Mouse (Mus musculus) left cerebral cortex, adult 9 months (tissue): ENCODE measurements around the gene Car11.
"Not testable (repeated sequence)": the region's sequence is repeated elsewhere in the genome, so short reads cannot be mapped to it uniquely, and the experiment has no call there.

ENCODE experiments used
- DNase-seq, 2 experiments: peaks; one replicate each; pipeline ENCODE4 v3.0.0; 2022; ENCODE audit warnings: low spot score in 2 of 2

Car11 gene

DNA sequence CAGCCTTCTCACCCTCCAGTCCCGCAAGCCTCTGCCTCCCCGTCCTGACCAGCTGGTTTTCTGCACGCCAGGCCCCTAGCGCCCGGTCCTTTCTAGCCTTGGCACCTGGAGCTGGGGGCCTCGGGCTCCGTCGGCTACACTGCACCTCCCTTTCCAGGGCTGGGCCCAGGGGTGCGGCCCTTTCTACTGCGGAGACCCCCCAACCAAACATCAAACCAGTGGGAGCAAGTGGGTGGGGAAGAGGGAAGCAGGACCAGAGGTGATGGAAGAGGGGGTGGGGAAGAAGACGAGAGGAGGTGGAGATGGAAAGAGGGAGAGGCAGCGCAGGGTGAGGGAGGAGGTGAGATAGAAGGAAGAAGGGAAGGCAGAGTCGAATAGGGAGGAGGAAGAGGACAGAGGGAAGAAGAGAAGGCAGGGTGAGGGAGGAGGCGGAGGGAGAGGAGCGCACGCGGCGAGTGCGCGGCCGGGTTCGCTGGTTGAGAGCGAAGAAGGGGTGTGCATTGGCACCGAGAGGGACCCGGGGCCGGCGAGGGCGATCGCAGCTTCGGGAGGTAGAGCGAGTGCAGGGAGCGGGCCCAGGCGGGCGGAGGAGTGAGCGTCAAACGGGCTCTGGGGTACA, at the start of gene Car11:
Car11 (plus strand) TSS at position 321 of the 619 bp plus-strand sequence.
- DNase-seq: peak in 1 of 2 experiments; percentile 58

DNA sequence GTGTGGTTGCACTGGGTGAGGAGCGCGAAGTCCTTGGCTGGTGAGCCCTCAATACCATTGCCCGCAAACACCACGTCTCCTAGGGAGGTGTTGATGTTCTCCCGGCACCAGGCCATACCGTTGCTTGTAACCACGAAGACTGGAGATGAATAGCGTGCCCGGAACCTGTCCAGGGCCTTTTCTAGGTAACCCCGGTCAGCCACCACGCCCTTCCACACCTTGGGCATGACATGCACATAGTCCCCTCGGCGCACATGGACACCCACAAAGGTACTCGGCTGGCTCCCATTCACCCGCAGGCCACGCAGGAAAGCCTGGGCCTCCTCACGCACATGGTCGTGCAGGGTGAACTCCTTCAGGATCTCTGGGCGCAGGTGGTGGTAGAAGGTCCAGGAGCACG, 49.2 kb upstream of the Car11 start:
- not testable (repeated sequence) for DNase-seq

DNA sequence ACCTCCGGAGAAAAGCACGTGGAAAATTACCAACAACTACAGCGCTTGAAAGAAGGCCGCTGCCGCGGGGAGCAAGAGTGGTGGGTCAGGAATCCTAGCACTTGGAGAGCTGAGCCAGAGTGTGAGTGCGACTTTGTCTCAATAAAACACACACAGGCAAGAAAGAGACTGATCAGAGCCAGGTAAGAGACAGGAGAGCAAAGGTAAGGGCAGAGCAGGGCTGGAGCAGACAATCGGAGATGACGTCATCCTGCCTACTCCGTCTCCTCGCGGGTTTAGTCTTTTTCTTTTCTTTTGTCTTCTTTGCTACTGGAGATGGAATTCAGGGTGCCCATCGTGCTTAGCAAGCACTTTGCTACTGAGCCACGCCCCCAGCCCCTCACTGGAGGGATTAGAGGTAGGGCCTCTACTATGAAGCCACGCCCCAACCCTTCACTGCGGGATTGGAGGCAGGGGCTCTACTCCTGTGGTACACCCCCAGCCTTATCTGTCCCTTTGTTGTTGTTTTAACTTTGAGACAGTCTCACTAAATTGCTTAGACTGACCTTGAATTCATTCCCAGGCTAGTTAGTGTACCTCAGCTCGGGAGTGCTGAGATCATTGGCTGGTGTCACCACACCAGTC, 45.1 kb upstream of the Car11 start:
- DNase-seq: no peak

DNA sequence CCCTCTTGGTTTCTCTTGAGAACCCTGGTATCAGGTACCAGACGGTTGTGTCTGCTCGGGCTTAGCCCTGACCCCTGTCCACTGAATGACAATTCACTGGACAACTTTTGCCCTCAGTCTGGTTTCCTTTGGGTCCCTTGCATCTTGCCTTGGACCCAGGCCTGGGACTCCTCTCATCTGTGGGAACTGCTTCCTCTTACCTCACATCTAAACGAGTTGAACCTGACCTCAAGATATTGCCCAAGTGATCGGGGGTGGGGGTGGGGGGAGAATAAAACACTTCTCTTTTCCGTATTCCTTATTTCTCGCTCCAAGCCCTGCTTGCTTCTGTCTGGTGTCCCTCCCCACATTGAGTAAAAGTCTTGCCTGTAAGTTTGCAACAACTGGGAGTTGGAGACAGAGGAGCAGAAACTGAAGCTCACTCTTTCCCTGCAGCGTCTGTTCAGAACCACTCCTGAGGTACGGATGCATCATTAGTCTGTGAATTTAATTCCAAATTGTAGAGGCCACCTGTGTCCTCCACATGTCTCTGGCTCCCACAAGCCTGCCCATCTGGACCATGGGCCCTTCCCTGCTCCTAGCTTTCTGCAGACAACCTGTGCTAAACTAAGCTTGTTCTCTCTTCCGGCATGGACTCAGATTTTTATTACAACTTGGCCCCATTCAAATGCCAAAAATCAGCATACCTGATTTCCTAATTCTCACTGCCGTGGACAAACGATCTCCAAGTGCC, 38.7 kb upstream of the Car11 start:
- no peak for DNase-seq

DNA sequence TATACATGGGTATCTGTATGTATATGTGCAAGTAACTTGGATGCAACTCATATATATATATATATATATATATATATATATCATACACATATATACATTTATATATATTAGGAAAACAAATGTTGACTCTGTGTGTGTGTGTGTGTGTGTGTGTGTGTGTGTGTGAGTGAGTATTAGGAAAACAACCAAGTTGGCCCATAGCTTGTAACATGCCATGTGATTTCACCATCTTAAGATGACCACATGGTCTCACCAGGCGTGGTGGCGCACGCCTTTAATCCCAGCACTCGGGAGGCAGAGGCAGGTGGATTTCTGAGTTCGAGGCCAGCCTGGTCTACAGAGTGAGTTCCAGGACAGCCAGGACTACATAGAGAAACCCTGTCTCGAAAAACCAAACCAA, 37.9 kb upstream of the Car11 start:
- DNase-seq: not testable (repeated sequence)

DNA sequence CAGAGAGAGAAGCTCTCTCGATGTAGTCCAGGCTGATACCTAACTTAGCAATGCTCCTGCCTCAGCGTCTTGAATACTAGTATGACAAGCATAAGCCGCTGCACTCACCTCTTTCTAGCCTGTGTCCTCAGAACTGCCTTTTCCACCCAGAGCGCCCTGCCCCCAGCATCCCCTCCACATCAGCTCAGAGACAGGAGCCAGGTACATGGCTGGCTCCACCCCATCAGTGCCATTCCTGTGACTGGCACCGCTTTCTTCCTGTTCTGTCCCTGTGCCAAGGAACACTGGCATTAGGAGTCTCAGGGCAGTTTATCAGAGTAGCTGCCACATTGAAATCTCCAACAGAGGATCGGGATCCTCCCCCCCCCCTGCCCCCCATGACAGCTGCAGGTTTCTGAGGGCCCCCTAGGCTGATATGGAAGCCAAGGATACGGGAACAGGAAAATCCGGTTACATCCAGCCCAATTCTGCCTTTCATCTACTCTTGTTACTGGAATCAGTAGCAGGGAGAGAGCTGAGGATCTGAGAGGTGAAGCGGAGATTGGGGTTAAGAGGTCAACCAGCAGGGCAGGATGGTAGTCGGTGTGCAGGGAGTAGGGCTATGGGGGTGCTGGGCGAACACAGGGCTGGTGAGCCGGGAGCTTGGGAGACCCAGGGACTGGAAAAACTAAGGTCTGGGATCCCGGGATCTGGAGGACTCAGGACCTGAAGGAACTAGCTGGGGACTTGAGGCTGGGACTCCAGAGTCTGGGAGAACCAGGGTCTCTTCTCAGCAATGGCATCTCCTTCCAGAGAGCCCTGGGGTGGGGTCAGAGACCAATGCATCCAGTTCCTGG, 34.1 kb upstream of the Car11 start:
- DNase-seq: no peak

DNA sequence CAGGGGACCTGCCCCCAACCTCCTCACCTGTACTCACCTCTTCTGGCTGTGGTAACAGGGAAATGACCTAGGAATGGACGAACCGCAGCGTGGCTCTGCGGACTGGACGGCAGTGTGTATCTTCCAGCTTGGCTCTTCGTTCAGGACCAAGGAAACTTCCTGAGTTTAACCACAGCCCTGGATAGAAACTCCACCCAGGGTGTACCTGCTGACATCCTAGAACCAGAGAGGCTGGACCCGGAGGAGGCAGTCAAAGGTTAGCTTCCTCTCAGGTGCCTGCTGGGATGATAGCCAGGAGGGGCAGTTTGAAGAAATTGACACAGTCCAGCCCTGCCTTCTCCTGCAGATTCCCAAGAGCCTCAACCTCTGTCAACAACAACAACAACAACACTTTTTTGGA, 33.5 kb upstream of the Car11 start, which contains the start of gene Fut2:
Fut2 (minus strand) TSS at position 234 of the 400 bp plus-strand sequence.
- no peak for DNase-seq

DNA sequence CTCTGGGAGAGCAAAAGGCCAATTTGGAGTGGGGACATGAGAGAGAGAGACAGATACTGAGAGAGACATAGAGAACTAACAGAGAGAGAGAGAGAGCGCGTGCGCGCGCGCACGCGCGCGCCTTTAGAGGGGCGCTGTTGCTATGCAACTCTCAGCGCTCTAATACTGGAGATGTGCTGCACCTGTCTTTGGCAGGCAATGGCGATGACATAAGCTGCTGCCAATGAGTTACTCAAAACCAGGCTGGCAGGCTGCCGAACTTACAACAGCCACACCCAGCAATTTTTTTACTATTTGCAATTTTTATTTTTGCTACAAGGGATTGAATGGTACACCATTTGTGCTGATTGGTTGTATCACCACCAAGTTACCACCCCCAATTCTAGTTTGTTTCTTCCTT, 31.9 kb upstream of the Car11 start:
- DNase-seq: no peak

DNA sequence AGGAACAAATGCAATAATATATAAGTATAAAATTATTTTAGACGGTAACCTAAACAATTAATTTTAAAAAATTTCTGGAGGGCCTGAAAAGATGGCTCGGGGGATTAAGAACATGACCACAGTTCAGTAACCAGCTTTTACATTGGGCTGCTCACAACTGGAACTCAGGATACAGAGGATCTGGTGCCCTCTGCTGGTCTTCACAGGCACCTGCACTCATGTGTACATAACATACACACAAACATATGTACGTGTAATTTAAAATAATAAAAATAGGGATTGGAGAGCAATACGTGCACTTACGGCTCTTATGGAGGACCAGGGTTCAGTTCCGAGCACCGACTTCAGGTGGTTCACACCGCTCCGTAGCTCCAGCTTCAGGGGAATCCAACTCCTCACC, 30.7 kb upstream of the Car11 start:
- DNase-seq: no peak

DNA sequence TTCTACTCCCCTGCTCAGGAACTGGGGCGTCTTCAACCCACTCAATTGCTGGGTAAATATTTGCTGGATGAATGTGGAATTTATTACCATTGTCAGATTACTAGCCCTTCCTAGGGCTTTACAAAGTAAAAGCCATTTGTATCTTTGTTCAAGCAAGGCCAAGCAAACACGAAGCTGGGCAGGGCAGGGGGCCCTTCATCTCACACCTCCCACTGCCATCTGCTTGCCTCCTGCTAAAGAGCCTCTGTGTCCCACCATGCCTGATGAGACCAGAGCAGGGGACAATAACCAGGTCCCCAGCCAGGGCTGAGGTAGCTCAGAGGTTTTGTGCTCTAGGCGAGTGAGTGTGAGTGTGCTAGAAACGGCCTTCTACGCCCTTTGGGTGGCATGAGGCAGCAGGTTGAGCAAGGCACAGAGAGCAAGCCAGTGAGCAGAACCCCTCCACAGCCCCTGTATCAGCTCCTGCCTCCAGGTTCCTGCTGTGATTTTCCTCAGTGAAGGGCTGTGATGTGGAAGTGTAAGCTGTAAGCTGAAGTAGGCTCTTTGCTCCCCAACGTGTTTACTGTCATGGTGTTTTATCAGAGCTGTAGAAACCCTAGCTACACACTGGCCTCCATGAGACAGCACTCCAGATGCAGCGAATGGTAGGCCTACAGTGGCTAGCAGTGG, 21.9 kb upstream of the Car11 start:
- no peak for DNase-seq

DNA sequence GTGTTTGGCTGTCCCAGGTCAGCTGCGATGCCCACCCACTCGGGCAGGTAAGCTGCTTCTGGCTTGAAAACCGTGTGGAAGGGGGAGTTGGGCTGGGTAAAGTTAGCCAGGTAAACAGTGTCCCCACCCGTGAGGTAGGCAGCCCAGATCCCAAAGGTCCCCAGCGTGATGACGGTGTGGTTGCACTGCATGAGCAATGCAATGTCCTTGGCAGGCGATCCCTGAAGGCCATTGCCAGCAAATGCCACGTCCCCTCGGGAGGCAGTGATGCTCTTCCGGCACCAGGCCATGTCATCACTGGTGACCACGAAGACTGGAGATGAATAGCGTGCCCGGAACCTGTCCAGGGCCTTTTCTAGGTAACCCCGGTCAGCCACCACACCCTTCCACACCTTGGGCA, 21.1 kb upstream of the Car11 start:
- DNase-seq: no peak

DNA sequence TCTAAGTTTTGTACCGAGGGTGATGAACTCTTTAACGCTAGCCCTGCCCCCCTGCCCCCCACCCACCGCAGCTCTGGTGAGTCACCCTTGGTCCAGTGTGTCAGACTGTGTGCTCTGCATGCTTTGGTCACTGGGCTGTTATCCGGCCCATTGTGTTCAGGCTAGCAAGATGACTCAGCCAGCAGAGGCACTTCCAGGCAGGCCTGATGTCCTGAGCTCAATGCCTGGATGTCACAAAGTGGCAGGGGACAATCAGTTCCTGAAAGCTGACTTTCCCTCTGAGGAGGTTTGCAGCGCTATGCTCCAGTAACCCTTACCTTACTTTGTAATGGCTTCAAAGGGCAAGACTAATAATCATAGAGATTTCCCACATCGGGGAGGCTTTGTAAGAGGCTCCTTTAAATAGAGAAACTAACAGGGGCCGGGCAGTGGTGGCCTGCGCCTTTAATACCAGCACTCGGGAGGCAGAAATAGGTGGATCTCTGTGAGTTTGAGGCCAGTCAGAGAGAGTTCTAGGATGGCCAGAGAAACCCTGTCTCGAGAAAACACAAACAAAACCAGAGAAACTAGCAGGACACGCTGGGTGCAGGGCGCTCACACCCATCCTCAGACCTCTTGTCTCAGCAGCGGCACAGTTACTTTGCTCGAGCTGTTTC, 19.5 kb upstream of the Car11 start:
- no peak for DNase-seq

DNA sequence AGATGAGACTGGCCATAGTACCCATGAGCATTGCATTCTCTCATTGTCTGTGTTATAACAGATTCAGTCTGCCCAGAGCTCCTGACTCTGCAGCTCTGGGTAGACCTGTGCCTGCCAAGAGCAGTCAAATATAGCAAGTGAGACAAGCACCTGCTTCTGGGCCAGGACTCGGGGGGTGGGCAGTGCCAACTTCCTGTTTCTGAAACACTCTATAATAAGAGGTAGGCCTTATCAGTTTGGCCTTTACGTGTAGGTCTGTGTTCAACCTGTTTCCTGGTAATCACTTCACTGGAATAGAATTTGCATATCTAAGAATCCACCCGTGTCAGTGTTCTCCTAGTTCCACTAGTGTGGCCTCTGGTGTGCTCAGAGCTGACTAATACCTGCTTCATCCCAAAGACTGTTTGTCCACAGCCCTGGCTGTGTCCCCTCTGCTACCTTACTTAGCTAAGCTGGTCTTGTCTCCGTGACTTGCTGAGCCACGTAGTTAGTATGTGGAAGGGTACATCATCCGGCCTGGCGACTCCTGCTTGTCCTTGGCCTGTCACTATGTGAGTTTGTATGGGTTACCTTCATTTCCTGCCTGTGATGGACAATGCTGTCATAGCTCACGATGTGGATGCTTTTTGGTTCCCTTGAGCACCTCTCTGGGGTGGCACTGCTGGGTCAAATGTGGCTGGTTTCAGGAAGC, 18.5 kb upstream of the Car11 start:
- DNase-seq: no peak

DNA sequence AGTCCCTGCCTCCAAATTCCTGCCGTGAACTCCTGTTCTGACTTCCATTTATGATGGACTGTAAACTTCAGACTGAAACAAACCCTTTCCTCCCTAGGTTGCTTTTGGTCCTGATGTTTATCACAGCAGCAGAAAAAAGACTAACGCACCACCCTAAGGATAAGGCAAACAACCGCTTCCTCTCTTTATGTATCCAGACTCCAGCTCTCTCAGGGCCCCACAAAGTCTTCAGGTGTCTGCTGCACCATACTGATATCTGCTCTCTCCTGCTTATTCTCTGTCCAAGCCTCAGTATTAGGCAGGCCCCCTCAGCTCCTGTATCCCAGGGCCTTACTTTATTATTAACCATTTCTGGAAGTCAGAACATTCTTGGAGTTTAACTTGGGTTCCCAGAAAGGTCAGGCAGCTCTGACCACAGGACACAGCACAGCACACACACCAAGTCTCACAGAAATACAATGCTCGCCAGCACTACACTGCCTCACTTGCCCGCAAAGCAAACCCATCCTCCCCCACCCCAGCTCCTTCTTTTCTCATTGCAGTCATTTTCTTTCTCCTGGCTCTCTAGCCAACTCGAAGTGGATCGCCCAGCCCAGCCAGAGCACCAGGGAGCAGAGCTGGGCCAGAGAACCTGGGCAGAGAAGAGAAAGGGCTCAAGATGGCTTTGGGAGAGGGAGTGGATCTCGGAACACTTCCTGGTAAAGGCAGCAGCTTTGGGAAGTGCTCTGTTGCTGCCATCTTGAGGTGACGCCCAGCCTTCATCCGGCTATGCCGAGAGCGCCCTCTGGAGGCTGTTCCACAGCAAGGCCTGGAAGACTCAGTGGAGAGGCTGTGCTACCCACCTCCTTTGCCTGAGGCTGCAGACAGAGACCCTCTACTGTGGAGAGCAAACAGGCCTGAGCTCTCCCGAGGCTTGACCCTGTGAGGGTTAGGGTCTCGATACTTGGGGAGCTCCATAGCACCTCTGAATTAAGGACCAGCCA, 17.2 kb upstream of the Car11 start:
- peak in 1 of 2 experiments; percentile 85 for DNase-seq

DNA sequence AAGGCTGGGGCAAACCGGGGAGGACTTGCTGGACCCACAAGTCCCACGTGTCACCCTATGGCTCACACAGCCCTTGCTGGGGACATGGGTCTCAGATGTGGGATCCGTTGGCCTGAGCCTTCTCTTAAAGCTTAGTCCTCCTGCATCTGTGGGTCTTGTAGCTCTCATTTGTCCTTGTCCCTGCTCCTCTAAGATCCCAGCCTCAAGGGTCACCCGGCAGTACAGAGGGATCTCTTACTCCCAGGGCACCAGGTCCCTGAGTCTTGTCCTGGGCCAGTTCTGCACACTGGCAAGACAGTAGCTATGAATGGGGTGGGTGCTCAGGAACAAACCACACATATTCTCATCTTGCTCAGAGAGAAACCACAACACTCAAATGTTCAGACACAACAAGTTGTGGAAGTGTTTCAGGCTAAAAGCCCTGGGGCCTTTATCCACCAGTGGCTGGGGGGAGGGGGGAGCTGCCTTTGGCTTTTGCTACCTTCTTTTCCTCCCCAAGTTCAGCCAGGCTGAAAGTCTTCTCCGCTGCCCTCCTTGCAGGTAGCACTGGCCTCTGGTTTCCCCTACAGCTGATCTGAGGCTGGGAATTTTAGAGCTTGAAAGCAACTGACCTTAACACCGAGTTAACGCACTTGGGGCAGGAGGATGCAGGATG, 16.1 kb upstream of the Car11 start, which contains the start of gene Ntn5:
Ntn5 (plus strand) TSS at position 627 of the 655 bp plus-strand sequence.
- no peak for DNase-seq

DNA sequence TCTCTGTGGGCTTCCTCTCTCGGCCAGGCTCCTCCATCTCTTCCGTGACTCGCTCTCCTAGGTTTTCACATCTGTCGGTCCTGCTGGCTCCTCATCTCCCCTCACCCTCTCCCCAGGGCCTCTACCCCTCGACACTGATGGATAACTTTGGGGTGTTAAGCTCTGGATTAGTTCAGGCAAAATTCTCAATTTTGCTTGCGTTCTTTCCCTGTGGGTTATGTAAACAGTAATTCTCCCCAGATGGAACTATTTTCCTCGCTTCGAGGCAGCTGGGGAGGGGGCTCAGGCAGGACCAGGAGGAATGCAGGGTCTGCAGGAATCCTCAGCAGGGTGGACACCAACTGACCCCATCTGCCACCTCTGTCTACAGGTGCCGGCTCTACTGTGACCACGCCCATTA, 13.8 kb upstream of the Car11 start:
- no peak for DNase-seq

DNA sequence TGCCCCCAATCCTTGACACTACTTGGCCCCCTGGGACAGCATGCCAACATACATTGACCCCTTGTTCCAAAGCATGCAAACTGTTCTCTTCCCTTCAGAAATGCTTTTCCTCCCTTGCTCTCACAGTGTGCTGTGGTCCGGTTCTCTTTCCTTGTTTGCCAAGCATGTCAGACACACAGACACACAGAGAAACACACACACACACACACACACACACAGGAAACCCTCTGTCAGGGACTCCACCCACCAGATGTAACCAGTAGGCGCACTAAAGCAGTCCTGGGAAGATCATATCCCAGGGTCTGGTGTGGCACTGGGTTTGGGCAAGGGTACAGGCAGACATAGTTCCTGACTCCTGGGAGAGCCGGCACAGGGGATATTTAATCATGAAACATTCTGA, 12.8 kb upstream of the Car11 start:
- DNase-seq: no peak

DNA sequence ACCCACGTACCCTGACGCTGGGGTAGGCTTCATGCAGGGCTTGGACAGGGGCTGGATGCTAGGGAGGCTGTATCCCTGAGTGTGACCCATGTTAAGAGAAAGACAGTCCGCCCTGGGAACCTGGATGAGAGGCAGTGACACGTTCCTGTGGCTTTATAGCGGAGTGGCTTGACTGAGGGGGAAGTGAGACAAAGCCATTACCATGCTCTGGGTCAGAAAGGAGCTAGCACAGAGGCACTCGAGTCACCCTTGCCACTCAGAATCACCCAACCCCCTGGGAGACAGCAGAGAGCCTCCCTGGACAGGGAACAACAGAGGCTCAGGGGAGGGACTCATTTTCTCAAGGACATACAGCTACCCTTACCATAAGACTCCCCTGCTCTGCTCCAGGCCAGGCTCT, 10.5 kb upstream of the Car11 start:
- no peak for DNase-seq

DNA sequence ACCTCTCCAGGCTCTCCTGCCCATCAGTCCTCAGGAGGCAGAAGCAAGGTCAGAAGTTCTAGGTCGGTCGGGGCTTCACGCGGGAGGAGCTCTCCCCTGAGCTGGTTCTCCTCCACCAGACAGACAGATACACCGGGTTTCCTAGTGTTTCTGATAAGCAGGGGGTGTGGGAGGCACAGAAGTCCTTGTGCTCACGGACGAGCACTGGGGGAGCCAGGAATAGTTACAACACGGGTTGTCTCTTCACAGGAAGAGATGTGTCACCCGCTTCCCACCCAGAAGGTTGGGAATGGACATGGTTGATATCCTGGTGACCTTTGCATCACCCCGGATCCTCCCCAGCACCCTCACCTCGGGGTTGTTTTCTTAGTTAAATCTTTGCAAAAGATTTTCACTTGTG, 9.8 kb upstream of the Car11 start:
- no peak for DNase-seq
